Mouse (Mus musculus): ENCODE results near the gene Adh1. TPM values are rescaled to one million over a fixed set of nuclear protein-coding genes. Genes with fewer than 3 reads are reported as not detected.

Adh1 gene
- 1 to 10 TPM in 3 of 4 experiments, under 1 TPM in 1; 0.84 to 1.8 (median 1.6) TPM for total RNA-seq (2022)

- DNase-seq (ENCODE audit: low spot score in 2 of 2), result no peak
Observed at GRCm38 (mm10) chr3:138260721-138261669, at the start of gene Adh1. Adh1 (plus strand) TSS chr3:138260991.

- DNase-seq (ENCODE audit: low spot score in 2 of 2), result no peak
Observed at GRCm38 (mm10) chr3:138212431-138212951, 48.3 kb upstream of the Adh1 start.

- no peak for DNase-seq (ENCODE audit: low spot score in 2 of 2)
Observed at GRCm38 (mm10) chr3:138215395-138215989, 45.3 kb upstream of the Adh1 start.

GRCm38 (mm10) chr3:138216091-138216490 lies 44.7 kb upstream of the Adh1 start:
- DNase-seq (ENCODE audit: low spot score in 2 of 2), result no peak

GRCm38 (mm10) chr3:138217631-138218264 lies 43.0 kb upstream of the Adh1 start, which contains the start of gene Adh7:
Adh7 (plus strand) TSS chr3:138217760.
- no peak for DNase-seq (ENCODE audit: low spot score in 2 of 2)

GRCm38 (mm10) chr3:138221116-138221515 lies 39.7 kb upstream of the Adh1 start:
- DNase-seq (ENCODE audit: low spot score in 2 of 2), result no peak

- no peak for DNase-seq (ENCODE audit: low spot score in 2 of 2)
Observed at GRCm38 (mm10) chr3:138222511-138222910, 38.3 kb upstream of the Adh1 start.

GRCm38 (mm10) chr3:138222952-138223351 lies 37.8 kb upstream of the Adh1 start:
- peak in 1 of 2 experiments; percentile 12 for DNase-seq (ENCODE audit: low spot score in 2 of 2)

GRCm38 (mm10) chr3:138224363-138224954 lies 36.3 kb upstream of the Adh1 start:
- no peak for DNase-seq (ENCODE audit: low spot score in 2 of 2)

GRCm38 (mm10) chr3:138225331-138225730 lies 35.5 kb upstream of the Adh1 start:
- no peak for DNase-seq (ENCODE audit: low spot score in 2 of 2)

- no peak for DNase-seq (ENCODE audit: low spot score in 2 of 2)
Observed at GRCm38 (mm10) chr3:138225853-138226252, 34.9 kb upstream of the Adh1 start.

GRCm38 (mm10) chr3:138226476-138226875 lies 34.3 kb upstream of the Adh1 start:
- no peak for DNase-seq (ENCODE audit: low spot score in 2 of 2)

- DNase-seq (ENCODE audit: low spot score in 2 of 2), result no peak
Observed at GRCm38 (mm10) chr3:138227082-138227481, 33.7 kb upstream of the Adh1 start.

GRCm38 (mm10) chr3:138227782-138228181 lies 33.0 kb upstream of the Adh1 start:
- no peak for DNase-seq (ENCODE audit: low spot score in 2 of 2)

- DNase-seq (ENCODE audit: low spot score in 2 of 2), result no peak
Observed at GRCm38 (mm10) chr3:138229448-138229847, 31.3 kb upstream of the Adh1 start.

GRCm38 (mm10) chr3:138230266-138230665 lies 30.5 kb upstream of the Adh1 start:
- DNase-seq (ENCODE audit: low spot score in 2 of 2), result no peak

GRCm38 (mm10) chr3:138231531-138231930 lies 29.3 kb upstream of the Adh1 start:
- no peak for DNase-seq (ENCODE audit: low spot score in 2 of 2)

GRCm38 (mm10) chr3:138236546-138237163 lies 24.1 kb upstream of the Adh1 start:
- no peak for DNase-seq (ENCODE audit: low spot score in 2 of 2)

GRCm38 (mm10) chr3:138238046-138238445 lies 22.7 kb upstream of the Adh1 start:
- DNase-seq (ENCODE audit: low spot score in 2 of 2), result no peak

- DNase-seq (ENCODE audit: low spot score in 2 of 2), result no peak
Observed at GRCm38 (mm10) chr3:138239461-138239860, 21.3 kb upstream of the Adh1 start.

- no peak for DNase-seq (ENCODE audit: low spot score in 2 of 2)
Observed at GRCm38 (mm10) chr3:138240411-138240810, 20.4 kb upstream of the Adh1 start.
